Mouse (Mus musculus): Measurements from ENCODE around the gene Crygf. TPM values are rescaled to one million over a fixed set of nuclear protein-coding genes. Genes with fewer than 3 reads are reported as not detected.
"Not testable (repeated sequence)": the region's sequence is repeated elsewhere in the genome, so short reads cannot be mapped to it uniquely, and the experiment has no call there.

Gene Crygf
- not detected in 2 replicates for polyA plus RNA-seq (2015; fragmentation: Nextera tagmentation; extraction: Ambion mirVana)

DNA sequence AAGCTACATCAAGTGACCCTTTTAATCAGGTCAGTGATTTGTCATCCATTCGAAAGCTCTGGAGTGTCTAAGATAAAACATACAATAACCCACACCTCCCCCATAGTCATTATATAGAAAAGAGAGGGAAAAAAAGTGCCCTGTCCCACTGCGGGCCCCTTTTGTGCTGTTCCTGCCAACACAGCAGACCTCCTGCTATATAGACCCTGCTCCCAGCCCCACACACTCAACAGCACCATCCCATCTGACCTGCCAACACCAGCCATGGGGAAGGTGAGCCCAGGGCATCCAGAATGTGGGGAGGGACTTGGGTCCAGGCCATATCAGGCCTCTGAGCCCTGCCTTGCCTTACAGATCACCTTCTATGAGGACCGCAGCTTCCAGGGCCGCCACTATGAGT, at the start of gene Crygf:
Crygf (plus strand) TSS at position 227 of the 400 bp plus-strand sequence.
- no peak for DNase-seq (ENCODE audit: low spot score)

DNA sequence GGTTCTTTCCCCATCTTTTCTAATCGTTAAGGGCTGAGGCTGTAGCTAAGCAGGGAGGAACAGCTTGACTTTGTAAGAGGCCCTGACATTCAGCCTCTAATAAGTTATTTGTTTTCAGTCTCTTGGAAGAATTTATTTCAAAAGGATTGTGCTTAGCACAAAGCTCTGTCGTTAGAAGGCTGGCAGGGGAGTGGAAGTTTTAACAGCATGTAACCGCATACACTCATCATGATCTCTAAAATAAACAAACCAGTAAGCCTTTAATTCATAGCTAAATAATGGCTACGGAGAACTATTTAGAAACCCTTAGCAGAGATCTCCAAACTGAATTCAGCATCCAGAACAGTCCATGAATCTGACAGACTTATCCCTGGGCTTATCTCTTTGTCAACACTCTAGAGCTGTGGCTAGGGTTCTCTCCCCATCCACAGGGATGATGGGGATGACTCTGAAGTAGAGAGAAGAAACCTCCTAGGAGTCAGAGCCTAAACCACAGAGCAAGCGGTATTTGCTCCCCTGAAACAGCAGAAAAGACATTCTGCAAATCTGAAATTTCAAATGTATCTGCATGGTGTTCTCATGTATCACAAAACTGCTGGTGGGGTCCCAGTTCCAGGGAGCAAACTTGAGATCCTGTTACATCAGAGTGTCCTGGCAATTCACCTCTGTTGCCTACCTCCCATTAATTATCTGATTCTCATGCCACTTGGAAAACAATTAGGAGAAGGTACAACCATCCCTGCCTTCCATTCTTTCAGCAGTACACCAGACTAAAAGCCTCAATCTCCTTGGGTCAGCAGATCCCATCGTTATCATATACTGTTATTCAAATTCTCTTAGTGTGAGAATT, 734 bp upstream of the Crygf start:
- no peak for DNase-seq (ENCODE audit: low spot score)

DNA sequence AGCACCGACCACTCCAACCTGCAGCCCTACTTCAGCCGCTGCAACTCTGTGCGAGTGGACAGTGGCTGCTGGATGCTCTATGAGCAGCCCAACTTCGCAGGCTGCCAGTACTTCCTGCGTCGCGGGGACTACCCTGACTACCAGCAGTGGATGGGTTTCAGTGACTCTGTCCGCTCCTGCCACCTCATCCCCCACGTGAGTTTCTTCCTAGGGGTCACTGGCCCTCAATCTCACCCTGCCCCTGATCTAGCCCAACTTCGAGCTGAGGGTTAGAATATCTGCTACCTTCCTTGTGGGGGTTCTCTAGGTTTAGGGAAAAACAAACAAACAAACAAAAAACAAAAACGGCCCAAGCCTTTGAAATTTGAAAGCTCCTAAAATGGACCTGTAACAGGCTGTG, 376 bp downstream of the Crygf start:
- DNase-seq (ENCODE audit: low spot score), result not testable (repeated sequence)

DNA sequence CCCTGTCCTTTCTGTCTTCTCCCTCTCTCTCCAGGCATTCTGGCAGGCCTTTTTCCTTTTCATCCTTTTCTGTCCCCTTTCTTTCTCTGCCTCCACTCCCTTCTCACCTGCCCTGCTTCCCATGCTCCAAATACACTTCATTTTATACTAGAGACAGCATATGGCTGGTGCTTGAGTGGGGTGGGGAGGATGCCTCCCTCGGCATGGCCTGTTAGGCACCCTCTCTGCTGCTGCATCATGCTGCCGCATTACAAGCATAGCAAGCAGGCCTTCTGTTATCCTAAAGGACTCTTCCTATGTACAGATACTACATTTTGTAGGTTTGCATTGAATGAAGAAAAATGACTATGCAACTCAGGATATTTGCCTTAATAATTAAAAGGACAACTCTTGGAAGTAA, 3.7 kb downstream of the Crygf start:
- no peak for DNase-seq (ENCODE audit: low spot score)

DNA sequence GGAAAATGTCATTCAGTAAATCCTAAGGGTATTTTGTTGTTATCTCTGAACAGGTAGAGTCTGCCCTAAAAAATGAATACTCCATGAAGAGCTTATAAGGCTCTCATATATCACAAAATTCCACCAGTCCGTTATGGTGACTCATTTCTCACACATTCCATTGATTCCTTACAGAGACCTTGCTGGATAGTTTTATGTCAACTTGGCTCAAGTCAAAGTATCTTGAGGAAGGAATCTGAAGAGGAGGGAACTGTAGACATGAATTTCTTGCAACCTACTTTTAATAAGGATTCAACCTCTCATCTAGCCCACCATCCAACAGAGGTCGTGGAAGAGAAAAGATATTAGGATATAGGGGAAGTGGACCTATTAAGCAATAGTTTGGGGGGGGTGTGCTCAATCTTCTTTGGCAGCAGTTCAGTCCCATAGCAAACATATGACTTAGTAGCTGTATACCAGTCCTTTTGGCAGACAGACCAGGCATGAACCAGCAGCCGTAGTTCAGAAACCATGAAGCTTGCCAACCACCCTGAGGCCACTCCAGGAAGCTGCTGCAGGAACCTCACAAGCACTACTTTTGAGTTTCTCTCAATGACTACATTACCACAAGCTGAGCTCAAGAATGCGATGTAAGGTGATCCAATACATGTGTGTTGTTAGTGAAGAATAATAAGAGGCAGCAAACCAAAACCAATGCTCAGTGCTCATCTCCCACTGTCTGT, 5.9 kb downstream of the Crygf start:
- no peak for DNase-seq (ENCODE audit: low spot score)

Other genes with a start within 250 kb of the Crygf start
- 1.4 TPM in 2 replicates for gene Map2, start 248.8 kb downstream of the Crygf start, polyA plus RNA-seq (2015; fragmentation: Nextera tagmentation; extraction: Ambion mirVana)